Mouse (Mus musculus) thymus, adult 2 months (tissue): Measurements from ENCODE around the gene Tmem131l.

Experiments
- CTCF ChIP-seq: fragments of 200-500 bp; IDR thresholded peaks from 2 replicates; pipeline ENCODE4 v1.5.1; 2012; ENCODE audit warnings: mild to moderate bottlenecking, control low read depth, low read length, moderate library complexity, borderline replicate concordance; ENCODE audit not compliant: control insufficient read depth, poor library complexity, insufficient read depth; ENCODE audit errors: extremely low read depth
- POLR2A ChIP-seq: fragments of 200-500 bp; IDR thresholded peaks from 2 replicates; pipeline ENCODE4 v1.6.1; 2012; ENCODE audit warnings: mild to moderate bottlenecking, low read length, control low read depth, moderate library complexity; ENCODE audit not compliant: control insufficient read depth, poor library complexity, insufficient read depth; ENCODE audit errors: extremely low read depth

GRCm38 (mm10) chr3:84076543-84077332 lies 36.8 kb upstream of the Tmem131l start:
- TF ChIP-seq CTCF (no peak), POLR2A (no peak)
